Mouse (Mus musculus) CD4-positive naive resting alpha-beta T cell, adult 57 days (primary cell): ENCODE results near the gene Sez6l. TPM values are rescaled to one million over a fixed set of nuclear protein-coding genes. Genes with fewer than 3 reads are reported as not detected.

Source experiments
- total RNA-seq: library from RNA; stranded (reverse); gene quantifications from one replicate; pipeline ENCODE4 v1.2.4, GENCODE M21; 2023

Gene Sez6l
- total RNA-seq, result not detected

DNA sequence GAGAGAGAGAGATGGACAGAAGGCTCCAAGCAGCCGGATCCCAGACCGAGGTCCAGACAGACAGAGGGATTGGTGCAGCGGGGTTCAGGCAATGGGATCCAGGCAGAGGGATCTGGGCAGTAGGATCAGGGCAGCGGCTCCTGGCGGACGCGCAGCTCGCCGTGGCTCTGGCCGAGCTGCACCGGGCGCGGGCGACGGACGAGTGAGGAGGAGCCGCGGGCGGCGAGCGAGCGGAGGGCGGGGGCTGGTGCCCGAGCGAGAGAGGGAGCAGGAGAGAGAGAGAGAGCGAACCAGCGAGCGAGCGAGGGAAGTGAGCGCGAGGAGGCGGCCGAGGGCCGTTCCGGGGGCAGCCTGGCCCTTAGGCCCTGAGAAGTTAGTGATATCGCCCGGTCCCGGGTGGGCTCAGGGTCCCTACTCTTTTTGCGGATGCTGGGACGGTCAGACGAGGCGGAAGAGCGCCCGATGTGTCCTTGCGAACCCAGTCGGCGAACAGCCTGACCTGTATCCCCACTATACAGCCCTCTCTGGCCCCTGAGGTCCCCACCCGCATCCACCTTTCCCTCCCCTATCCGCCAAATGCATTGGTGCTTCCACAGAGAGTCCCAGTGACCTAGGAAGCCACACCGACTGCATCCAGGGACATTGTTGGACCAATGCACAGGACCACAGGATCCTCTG is at the start of gene Sez6l:
Gene Sez6l, minus strand, starts transcription at position 193 of the 678 bp plus-strand sequence.

DNA sequence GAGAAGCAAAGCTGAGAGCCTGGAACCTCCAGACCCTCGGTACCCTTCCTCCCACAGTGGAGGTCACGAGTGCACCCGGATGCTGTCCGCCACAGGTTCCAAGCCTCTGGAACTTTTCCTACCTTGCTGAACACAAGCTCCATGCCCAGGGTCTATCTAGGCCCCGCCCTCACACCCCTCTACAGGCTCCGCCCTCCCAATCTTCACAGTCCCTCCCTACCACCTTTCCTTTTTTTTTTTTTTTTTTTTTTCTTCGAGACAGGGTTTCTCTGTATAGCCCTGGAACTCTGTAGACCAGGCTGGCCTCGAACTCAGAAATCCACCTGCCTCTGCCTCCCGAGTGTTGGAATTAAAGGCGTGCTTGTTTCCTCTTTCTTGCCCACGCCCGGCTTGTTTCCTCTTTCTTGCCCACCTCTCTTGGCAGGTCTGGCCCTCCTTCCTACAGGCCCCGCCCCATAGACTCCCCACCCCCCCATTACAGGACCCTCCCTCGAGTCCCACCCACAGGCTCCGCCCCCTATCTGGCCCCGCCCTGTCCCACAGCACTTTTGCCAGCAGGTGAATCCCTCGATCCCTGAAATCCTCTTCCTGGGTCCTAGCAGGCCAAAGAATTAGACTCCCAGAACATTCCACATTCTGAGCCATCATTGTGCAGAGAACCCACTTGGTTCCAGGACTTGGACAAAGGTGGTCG is 128.1 kb downstream of the Sez6l start, which contains the start of gene Gm6588:
Gene Gm6588, plus strand, starts transcription at position 680 of the 694 bp plus-strand sequence.

DNA sequence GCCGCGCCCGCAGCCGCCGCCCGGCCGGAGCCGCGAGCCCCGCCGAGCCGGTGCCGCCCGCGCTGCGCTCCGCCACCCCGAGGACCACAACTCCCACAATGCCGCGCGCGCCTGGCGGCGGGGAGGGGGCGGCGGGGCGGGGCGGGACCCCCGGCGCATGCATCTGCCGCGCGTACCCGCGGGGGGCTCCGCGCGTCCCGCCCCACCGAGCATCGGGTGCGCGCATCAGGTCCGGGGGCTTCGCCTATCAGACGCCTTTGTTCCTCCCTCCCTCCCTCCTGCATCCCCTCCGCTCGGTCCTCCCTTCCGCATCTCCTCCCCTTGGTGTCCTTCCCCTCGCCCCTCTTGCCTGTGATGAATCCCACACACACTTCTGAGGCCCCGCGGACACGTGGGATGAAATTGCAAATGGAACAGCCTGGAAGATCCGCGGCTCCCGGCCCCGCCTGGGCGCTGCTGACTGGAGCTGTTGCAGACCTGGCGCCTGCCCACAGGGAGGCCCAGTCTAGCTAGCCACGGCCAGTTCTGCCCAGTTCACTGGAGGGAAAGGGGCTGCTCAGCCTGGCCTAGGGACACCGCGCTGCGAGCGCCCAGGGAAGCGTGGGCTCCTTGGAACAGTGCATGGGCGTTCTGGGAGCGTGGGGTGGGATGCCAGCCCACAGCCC is 182.1 kb downstream of the Sez6l start, which contains the start of gene Asphd2:
Gene Asphd2, minus strand, starts transcription at position 88 of the 665 bp plus-strand sequence.

Other genes starting within 250 kb of the Sez6l start
- gene Srrd, start 234.1 kb downstream of the Sez6l start, total RNA-seq, result 31.4 TPM
- gene Hps4, start 234.1 kb downstream of the Sez6l start, total RNA-seq, result 20.0 TPM
- not detected for gene Gm6583, start 221.2 kb downstream of the Sez6l start, total RNA-seq
- gene Asphd2, start 182.3 kb downstream of the Sez6l start, total RNA-seq, result not detected
- not detected for gene Gm6588, start 127.8 kb downstream of the Sez6l start, total RNA-seq